Mouse (Mus musculus) midbrain, postnatal 0 days (tissue): ENCODE results near the gene Tamm41. TPM values are rescaled to one million over a fixed set of nuclear protein-coding genes. Genes with fewer than 3 reads are reported as not detected.

ENCODE experiments used
- ATAC-seq: fragments of 200-750 bp; cut with Nextera tagmentation; 2 replicates; pipeline ENCODE4 v1.8.0; 2017; ENCODE audit warnings: moderate number of reproducible peaks, mild to moderate bottlenecking, moderate TSS enrichment, moderate library complexity; ENCODE audit not compliant: low FRiP score
- DNase-seq: peaks from one replicate; pipeline ENCODE4 v3.0.0-alpha.2; 2015; ENCODE audit warnings: low spot score
- H3K27ac ChIP-seq: fragments of 300-500 bp; sonication (generic); 2 replicates; pipeline ENCODE4 v1.5.1; 2014; ENCODE audit warnings: low read depth, mild to moderate bottlenecking, low read length, mixed read lengths
- H3K27me3 ChIP-seq: fragments of 300-500 bp; sonication (generic); 2 replicates; pipeline ENCODE4 v1.6.1; 2014; ENCODE audit warnings: low read length, control low read depth, mixed read lengths; ENCODE audit not compliant: insufficient read depth
- H3K36me3 ChIP-seq: fragments of 300-500 bp; sonication (generic); 2 replicates; pipeline ENCODE4 v1.6.1; 2014; ENCODE audit warnings: low read length, control low read depth, mixed read lengths; ENCODE audit not compliant: insufficient read depth
- H3K4me1 ChIP-seq: fragments of 300-500 bp; sonication (generic); 2 replicates; pipeline ENCODE4 v1.6.1; 2014; ENCODE audit warnings: mild to moderate bottlenecking, control low read depth, antibody characterized with exemption, low read length, mixed read lengths; ENCODE audit not compliant: insufficient read depth
- H3K4me2 ChIP-seq: fragments of 300-500 bp; sonication (generic); 2 replicates; pipeline ENCODE4 v1.6.1; 2014; ENCODE audit warnings: low read depth, mild to moderate bottlenecking, low read length, mixed read lengths; ENCODE audit not compliant: poor library complexity, severe bottlenecking
- H3K4me3 ChIP-seq: fragments of 300-500 bp; sonication (generic); 2 replicates; pipeline ENCODE4 v1.5.1; 2014; ENCODE audit warnings: low read depth, mild to moderate bottlenecking, low read length, moderate library complexity
- H3K9ac ChIP-seq: fragments of 300-500 bp; sonication (generic); replicated peaks from 2 replicates; pipeline ENCODE4 v1.6.1; 2014; ENCODE audit warnings: mild to moderate bottlenecking, low read length, moderate library complexity, mixed read lengths; ENCODE audit not compliant: poor library complexity, severe bottlenecking
- H3K9me3 ChIP-seq: fragments of 300-500 bp; sonication (generic); 2 replicates; pipeline ENCODE4 v1.6.1; 2016; ENCODE audit warnings: low read length, control low read depth
- CTCF ChIP-seq: IDR thresholded peaks from 2 replicates; pipeline ENCODE4 v1.5.1; 2016; ENCODE audit warnings: antibody characterized with exemption, mild to moderate bottlenecking
- WGBS: fragments of 180-500 bp; shearing (Covaris S2); extraction: QIAGEN DNeasy Blood & Tissue Kit; methylation state at CpG from one replicate; pipeline ENCODE4 v1.1.7; 2014; 5-methylcytosine and 5-hydroxymethylcytosine counted together
- polyA plus RNA-seq: library from polyadenylated mRNA; unstranded; fragments of >200 nt; fragmentation: Nextera tagmentation; extraction: Ambion mirVana; gene quantifications from 2 replicates; pipeline ENCODE4 v1.2.1, GENCODE M21; 2015
- total RNA-seq: library from RNA; depleted of rRNA; stranded (reverse); fragments of >200 nt; gene quantifications from 2 replicates; pipeline ENCODE4 v1.2.3, GENCODE M21; 2014; rRNA removed

Gene Tamm41
- total and polyA plus RNA-seq, 2 experiments from 2014 or later = 39.4 to 45.9 TPM

- WGBS = 87% methylated on average over 5 of the region's 5 CpGs
- ATAC-seq = no peak
- TF ChIP-seq CTCF = no peak
Measured at GRCm38 (mm10) chr6:114954496-114954895, 83.2 kb downstream of the Tamm41 start.

More at GRCm38 (mm10) chr6:114954496-114954895, 83.2 kb downstream of the Tamm41 start:
- Histone ChIP-seq H3K4me2 (no peak overlapping the region), H3K27ac (no peak overlapping the region), H3K4me1 (no peaks in the 10 kb centered on the region), H3K4me3 (no peak overlapping the region), H3K27me3 (no peaks in the 10 kb centered on the region), H3K9me3 (no peaks in the 10 kb centered on the region), H3K9ac (no peak overlapping the region), H3K36me3 (no peaks in the 10 kb centered on the region; the same call in 1 of the 2 replicates)
- DNase-seq = no peak

Other genes with a start within 250 kb of the Tamm41 start
- gene Vgll4, start 67.9 kb downstream of the Tamm41 start, total RNA-seq = 43.7 and 58.5 TPM in 2 replicates
- gene Vgll4, start 67.9 kb downstream of the Tamm41 start, polyA plus RNA-seq = 36.0 and 40.7 TPM in 2 replicates
- 134 and 145 TPM in 2 replicates for gene Syn2, start 97.0 kb upstream of the Tamm41 start, total RNA-seq
- gene Syn2, start 97.0 kb upstream of the Tamm41 start, polyA plus RNA-seq = 89.5 and 95.2 TPM in 2 replicates
- gene Gm17482, start 189.5 kb upstream of the Tamm41 start, total RNA-seq = not detected in 2 replicates
- not detected in 2 replicates for gene Gm17482, start 189.5 kb upstream of the Tamm41 start, polyA plus RNA-seq
- gene Timp4, start 214.3 kb upstream of the Tamm41 start, total RNA-seq = 15.1 and 29.7 TPM in 2 replicates
- gene Timp4, start 214.3 kb upstream of the Tamm41 start, polyA plus RNA-seq = 21.9 and 25.4 TPM in 2 replicates